Mouse (Mus musculus) MEL (cell line): Measurements from ENCODE around the gene Opcml. TPM values are rescaled to one million over a fixed set of nuclear protein-coding genes. Genes with fewer than 3 reads are reported as not detected.

ENCODE experiments used
- DNase-seq: peaks from one replicate; pipeline ENCODE4 v3.0.0; 2011; ENCODE audit warnings: low read depth, low spot score
- H3K27ac ChIP-seq: 2 replicates; pipeline ENCODE4 v1.5.1; 2012; ENCODE audit warnings: low read depth, mild to moderate bottlenecking, control low read depth, low read length, moderate library complexity; ENCODE audit not compliant: control insufficient read depth
- H3K27me3 ChIP-seq, 2 experiments: fragments of 150-350 bp in 1 of 2; sonication (generic) in 1 of 2; 2 replicates each; pipeline ENCODE4 v1.6.1; 2012; ENCODE audit warnings: low read length in 2 of 2, mild to moderate bottlenecking in 2 of 2, improper control_type of control experiment in 1 of 2, moderate library complexity in 1 of 2; ENCODE audit not compliant: insufficient read depth in 2 of 2, control insufficient read depth in 1 of 2
- H3K36me3 ChIP-seq, 2 experiments: 2 replicates each; pipeline ENCODE4 v1.6.1; 2012 to 2014; ENCODE audit warnings: low read length in 2 of 2, improper control_type of control experiment in 1 of 2, inconsistent platforms in 1 of 2, mild to moderate bottlenecking in 1 of 2; ENCODE audit not compliant: insufficient read depth in 2 of 2, control insufficient read depth in 1 of 2
- H3K4me1 ChIP-seq, 2 experiments: fragments of 150-350 bp in 1 of 2; sonication (generic) in 1 of 2; 2 replicates each; pipeline ENCODE4 v1.6.1; 2012; ENCODE audit warnings: low read length in 2 of 2, improper control_type of control experiment in 1 of 2, mild to moderate bottlenecking in 1 of 2; ENCODE audit not compliant: insufficient read depth in 2 of 2, control insufficient read depth in 1 of 2
- H3K4me3 ChIP-seq, 2 experiments: fragments of 150-350 bp in 1 of 2; sonication (generic) in 1 of 2; 2 replicates each; pipeline ENCODE4 v1.5.1; 2012; ENCODE audit warnings: low read depth in 2 of 2, low read length in 2 of 2, mild to moderate bottlenecking in 2 of 2, moderate library complexity in 2 of 2, control low read depth in 1 of 2, improper control_type of control experiment in 1 of 2; ENCODE audit not compliant: control insufficient read depth in 1 of 2, insufficient read depth in 1 of 2
- H3K79me2 ChIP-seq: 2 replicates; pipeline ENCODE4 v1.6.1; 2012; ENCODE audit warnings: mild to moderate bottlenecking, low read length, moderate library complexity; ENCODE audit not compliant: control insufficient read depth, poor library complexity, insufficient read depth
- H3K9ac ChIP-seq: 2 replicates; pipeline ENCODE4 v1.6.1; 2012; ENCODE audit warnings: low read depth, mild to moderate bottlenecking, control low read depth, low read length, moderate library complexity; ENCODE audit not compliant: control insufficient read depth, poor library complexity, severe bottlenecking
- H3K9me3 ChIP-seq: fragments of 150-350 bp; sonication (generic); replicated peaks from 2 replicates; pipeline ENCODE4 v1.6.1; 2012; ENCODE audit warnings: mild to moderate bottlenecking, low read length, improper control_type of control experiment, moderate library complexity; ENCODE audit not compliant: insufficient read depth
- CHD1 ChIP-seq: IDR thresholded peaks from 2 replicates; pipeline ENCODE4 v1.6.1; 2012; ENCODE audit warnings: low read depth, mild to moderate bottlenecking, inconsistent platforms, low read length, improper control_type of control experiment
- CHD2 ChIP-seq: IDR thresholded peaks from 2 replicates; pipeline ENCODE4 v1.6.1; 2011; ENCODE audit warnings: low read length, improper control_type of control experiment
- CTCF ChIP-seq, 3 experiments: IDR thresholded peaks in 2 of 3; conservative IDR thresholded peaks in 1 of 3; 2 replicates each; pipeline ENCODE4 v1.5.1; 2011 to 2012; ENCODE audit warnings: low read length in 3 of 3, low read depth in 2 of 3, mild to moderate bottlenecking in 2 of 3, improper control_type of control experiment in 1 of 3, inconsistent platforms in 1 of 3, mixed read lengths in 1 of 3, moderate library complexity in 1 of 3; ENCODE audit not compliant: control insufficient read depth in 1 of 3, insufficient read depth in 1 of 3, poor library complexity in 1 of 3, severe bottlenecking in 1 of 3
- E2F4 ChIP-seq: IDR thresholded peaks from 2 replicates; pipeline ENCODE4 v1.6.1; 2011; ENCODE audit warnings: low read depth, low read length, improper control_type of control experiment, borderline replicate concordance
- ELF1 ChIP-seq: IDR thresholded peaks from 2 replicates; pipeline ENCODE4 v1.6.1; 2014; ENCODE audit warnings: low read depth, mild to moderate bottlenecking, inconsistent platforms, low read length, improper control_type of control experiment, moderate library complexity
- GABPA ChIP-seq: IDR thresholded peaks from 2 replicates; pipeline ENCODE4 v1.6.1; 2012; ENCODE audit warnings: low read depth, mild to moderate bottlenecking, inconsistent platforms, low read length, improper control_type of control experiment, moderate library complexity
- GATA1 ChIP-seq: IDR thresholded peaks from 2 replicates; pipeline ENCODE4 v1.6.1; 2011; ENCODE audit warnings: low read depth, low read length, improper control_type of control experiment
- HCFC1 ChIP-seq: IDR thresholded peaks from 2 replicates; pipeline ENCODE4 v1.6.1; 2012; ENCODE audit warnings: low read depth, mild to moderate bottlenecking, inconsistent platforms, low read length, improper control_type of control experiment, moderate library complexity
- JUND ChIP-seq: IDR thresholded peaks from 2 replicates; pipeline ENCODE4 v1.6.1; 2011; ENCODE audit warnings: low read depth, mild to moderate bottlenecking, improper control_type of control experiment, low read length
- MAZ ChIP-seq: IDR thresholded peaks from 2 replicates; pipeline ENCODE4 v1.6.1; 2012; ENCODE audit warnings: low read depth, mild to moderate bottlenecking, inconsistent platforms, low read length, improper control_type of control experiment
- MEF2A ChIP-seq: IDR thresholded peaks from 2 replicates; pipeline ENCODE4 v1.6.1; 2014; ENCODE audit warnings: low read depth, mild to moderate bottlenecking, inconsistent platforms, low read length, improper control_type of control experiment; ENCODE audit not compliant: poor library complexity, insufficient replicate concordance, severe bottlenecking; ENCODE audit errors: extremely low read depth
- MXI1 ChIP-seq: IDR thresholded peaks from 2 replicates; pipeline ENCODE4 v1.6.1; 2011; ENCODE audit warnings: mild to moderate bottlenecking, low read depth, low read length, improper control_type of control experiment
- MYB ChIP-seq: IDR thresholded peaks from 2 replicates; pipeline ENCODE4 v1.6.1; 2011; ENCODE audit warnings: mild to moderate bottlenecking, low read depth, low read length, improper control_type of control experiment
- MYC ChIP-seq: IDR thresholded peaks from 2 replicates; pipeline ENCODE4 v1.6.1; 2011; ENCODE audit warnings: low read depth, mild to moderate bottlenecking, low read length, improper control_type of control experiment, moderate library complexity
- NRF1 ChIP-seq: IDR thresholded peaks from 2 replicates; pipeline ENCODE4 v1.6.1; 2014; ENCODE audit warnings: low read depth, mild to moderate bottlenecking, inconsistent platforms, low read length, improper control_type of control experiment, moderate library complexity; ENCODE audit not compliant: poor library complexity, insufficient read depth, severe bottlenecking
- POLR2A ChIP-seq, 2 experiments: IDR thresholded peaks; 2 replicates each; pipeline ENCODE4 v1.6.1; 2011 to 2012; ENCODE audit warnings: low read length in 2 of 2, mild to moderate bottlenecking in 2 of 2, control low read depth in 1 of 2, improper control_type of control experiment in 1 of 2, low read depth in 1 of 2, moderate library complexity in 1 of 2; ENCODE audit not compliant: control insufficient read depth in 1 of 2, insufficient read depth in 1 of 2, poor library complexity in 1 of 2
- POLR2AphosphoS2 ChIP-seq: IDR thresholded peaks from 2 replicates; pipeline ENCODE4 v1.6.1; 2011; ENCODE audit warnings: low read length, improper control_type of control experiment
- RAD21 ChIP-seq: IDR thresholded peaks from 2 replicates; pipeline ENCODE4 v1.6.1; 2011; ENCODE audit warnings: mild to moderate bottlenecking, low read depth, low read length, improper control_type of control experiment
- RCOR1 ChIP-seq: IDR thresholded peaks from 2 replicates; pipeline ENCODE4 v1.6.1; 2012; ENCODE audit warnings: low read depth, mild to moderate bottlenecking, inconsistent platforms, low read length, improper control_type of control experiment
- SIN3A ChIP-seq: IDR thresholded peaks from 2 replicates; pipeline ENCODE4 v1.6.1; 2012; ENCODE audit warnings: low read length, improper control_type of control experiment, inconsistent platforms
- TAL1 ChIP-seq: IDR thresholded peaks from 2 replicates; pipeline ENCODE4 v1.6.1; 2012; ENCODE audit warnings: mild to moderate bottlenecking, inconsistent platforms, low read length, moderate library complexity, mixed read lengths
- TCF12 ChIP-seq: IDR thresholded peaks from 2 replicates; pipeline ENCODE4 v1.6.1; 2014; ENCODE audit warnings: low read depth, mild to moderate bottlenecking, inconsistent platforms, low read length, improper control_type of control experiment, moderate library complexity
- USF1 ChIP-seq: IDR thresholded peaks from 2 replicates; pipeline ENCODE4 v1.6.1; 2014; ENCODE audit warnings: low read depth, mild to moderate bottlenecking, inconsistent platforms, low read length, improper control_type of control experiment, moderate library complexity
- ZC3H11A ChIP-seq: IDR thresholded peaks from 2 replicates; pipeline ENCODE4 v1.6.1; 2012; ENCODE audit warnings: low read depth, mild to moderate bottlenecking, inconsistent platforms, low read length, improper control_type of control experiment
- ZKSCAN1 ChIP-seq: IDR thresholded peaks from 2 replicates; pipeline ENCODE4 v1.6.1; 2012; ENCODE audit warnings: low read depth, mild to moderate bottlenecking, inconsistent platforms, low read length, improper control_type of control experiment, moderate library complexity
- ZMIZ1 ChIP-seq: IDR thresholded peaks from 2 replicates; pipeline ENCODE4 v1.6.1; 2012; ENCODE audit warnings: low read depth, mild to moderate bottlenecking, inconsistent platforms, low read length, improper control_type of control experiment, moderate library complexity
- ZNF384 ChIP-seq: IDR thresholded peaks from 2 replicates; pipeline ENCODE4 v1.6.1; 2012; ENCODE audit warnings: low read depth, mild to moderate bottlenecking, inconsistent platforms, low read length, improper control_type of control experiment
- polyA plus RNA-seq, 2 experiments: library from polyadenylated mRNA; stranded (reverse) in 1 of 2; unstranded in 1 of 2; fragments of >175 nt in 1 of 2; fragments of >200 nt in 1 of 2; gene quantifications; 2 replicates each; pipeline versions ENCODE4 v1.2.1 to v1.2.4; 2012; ENCODE audit warnings: low replicate concordance in 2 of 2, low read depth in 1 of 2; ENCODE audit not compliant: insufficient read length in 2 of 2, insufficient read depth in 1 of 2, missing spikeins in 1 of 2
- total RNA-seq: library from RNA; depleted of rRNA; stranded (reverse); fragments of 300-350 nt; gene quantifications from 2 replicates; pipeline ENCODE4 v1.2.3, GENCODE M21; 2012

Gene Opcml
- total and polyA plus RNA-seq, 3 experiments: not detected

- no peak for TF ChIP-seq CHD2
- TF ChIP-seq SIN3A: no peak
- TF ChIP-seq NRF1: no peak
- TF ChIP-seq GATA1: no peak
- no peak for TF ChIP-seq TCF12
- no peak for TF ChIP-seq USF1
- TF ChIP-seq MYB: no peak
- TF ChIP-seq MEF2A: no peak
- TF ChIP-seq RCOR1: no peak
- no peak for TF ChIP-seq POLR2AphosphoS2
- TF ChIP-seq ZMIZ1: no peak
- TF ChIP-seq MXI1: no peak
- no peak for TF ChIP-seq GABPA
- TF ChIP-seq MAZ: no peak
- TF ChIP-seq MYC: no peak
- TF ChIP-seq RAD21: no peak
- Histone ChIP-seq H3K4me1 (no peaks in the 10 kb centered on the region), H3K9me3 (no peaks in the 10 kb centered on the region), H3K27me3 (no peaks in the 10 kb centered on the region), H3K36me3 (no peaks in the 10 kb centered on the region), H3K4me3 (no peak overlapping the region), H3K27ac (no peak overlapping the region), H3K79me2 (no peaks in the 10 kb centered on the region), H3K9ac (no peak overlapping the region)
- DNase-seq: no peak
These were observed 804.5 kb downstream of the Opcml start for GRCm38 (mm10) chr9:28595062-28595461.

GRCm38 (mm10) chr9:28605561-28605960, 815.0 kb downstream of the Opcml start:
- Histone ChIP-seq H3K27ac (no peak overlapping the region), H3K27me3 (no peaks in the 10 kb centered on the region), H3K79me2 (no peaks in the 10 kb centered on the region), H3K4me3 (no peak overlapping the region), H3K9ac (no peak overlapping the region), H3K9me3 (no peaks in the 10 kb centered on the region), H3K36me3 (no peaks in the 10 kb centered on the region), H3K4me1 (no peaks in the 10 kb centered on the region)
- DNase-seq: no peak
- TF ChIP-seq CHD1 (no peak), POLR2AphosphoS2 (no peak), E2F4 (no peak), GABPA (no peak), TAL1 (no peak), ELF1 (no peak), JUND (no peak), POLR2A (IDR thresholded peaks at IDR 0.05; ENCODE audit: control insufficient read depth in 1 of 2, insufficient read depth in 1 of 2, low read depth in 1 of 2, low read length in 2 of 2, poor library complexity in 1 of 2) (no peak), GATA1 (no peak), NRF1 (no peak), CTCF (IDR thresholded peaks at IDR 0.05 in 2 of 3, conservative IDR thresholded peaks at IDR 0.05 in 1 of 3; ENCODE audit: control insufficient read depth in 1 of 3, insufficient read depth in 1 of 3, low read depth in 2 of 3, low read length in 3 of 3, poor library complexity in 1 of 3, severe bottlenecking in 1 of 3) (no peak), RAD21 (no peak), MXI1 (no peak), ZKSCAN1 (no peak), HCFC1 (no peak), ZNF384 (no peak), USF1 (no peak), ZC3H11A (no peak)
